Mouse (Mus musculus) neural tube, embryonic 10.5 days (tissue): ENCODE results near the gene AU040320.

Source experiments
- DNase-seq: peaks from one replicate; pipeline ENCODE4 v3.0.0-alpha.2; 2017; ENCODE audit warnings: low spot score; ENCODE audit errors: extremely low spot score

Gene AU040320

DNA sequence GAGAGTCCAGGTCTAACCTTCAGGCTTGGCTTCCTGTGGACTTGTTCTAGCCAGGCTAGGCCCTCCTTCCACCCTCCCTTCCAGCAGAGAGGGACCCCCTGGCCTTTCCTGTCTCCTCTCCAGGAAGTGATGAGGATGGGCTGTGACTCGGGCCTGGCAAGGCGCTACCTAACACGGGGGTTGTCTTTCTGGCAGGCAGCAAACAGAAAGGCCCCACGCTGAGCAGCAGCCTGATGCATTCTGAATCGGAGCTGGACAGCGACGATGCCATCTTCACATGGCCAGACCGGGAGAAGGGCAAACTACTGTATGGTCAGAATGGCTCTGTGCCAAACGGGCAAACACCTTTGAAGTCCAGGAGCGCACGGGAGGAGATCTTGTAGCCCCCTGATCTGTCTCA is 99.6 kb downstream of the AU040320 start:
- no peak for DNase-seq

DNA sequence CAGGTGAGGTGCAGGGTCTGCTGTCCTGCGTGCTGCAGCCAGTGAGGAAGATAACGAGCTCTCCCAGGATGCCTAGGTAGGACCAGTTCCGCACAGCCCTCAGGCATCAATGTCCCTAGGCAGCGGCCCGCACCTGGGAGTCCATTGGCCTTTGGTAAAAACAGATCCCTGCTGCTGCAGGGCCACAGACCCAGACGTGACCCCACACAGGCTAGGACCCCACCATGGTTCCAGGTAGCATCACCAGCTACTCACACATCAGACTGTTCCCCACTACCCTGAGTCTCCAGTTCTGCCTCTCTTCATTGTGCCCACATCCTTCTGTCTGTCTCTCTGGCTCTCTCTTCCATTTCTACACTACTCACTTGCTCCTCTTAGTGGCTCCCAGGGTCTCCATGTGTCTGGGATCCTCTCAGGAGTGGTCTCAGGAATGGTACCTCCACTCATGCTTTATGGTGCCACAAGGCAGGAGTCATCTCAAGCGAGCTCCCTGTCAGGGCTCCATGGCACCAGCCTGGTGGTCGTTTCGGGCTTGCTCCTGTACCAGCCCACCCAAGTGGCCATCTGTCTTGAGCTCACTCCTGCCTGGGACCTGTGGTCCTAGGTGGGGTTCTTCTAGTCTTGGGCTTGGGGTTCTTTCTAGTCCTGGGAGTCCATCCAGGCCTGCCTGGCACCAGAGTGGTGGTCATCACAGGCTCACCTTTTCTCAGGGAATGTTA is 107.1 kb downstream of the AU040320 start:
- no peak for DNase-seq

DNA sequence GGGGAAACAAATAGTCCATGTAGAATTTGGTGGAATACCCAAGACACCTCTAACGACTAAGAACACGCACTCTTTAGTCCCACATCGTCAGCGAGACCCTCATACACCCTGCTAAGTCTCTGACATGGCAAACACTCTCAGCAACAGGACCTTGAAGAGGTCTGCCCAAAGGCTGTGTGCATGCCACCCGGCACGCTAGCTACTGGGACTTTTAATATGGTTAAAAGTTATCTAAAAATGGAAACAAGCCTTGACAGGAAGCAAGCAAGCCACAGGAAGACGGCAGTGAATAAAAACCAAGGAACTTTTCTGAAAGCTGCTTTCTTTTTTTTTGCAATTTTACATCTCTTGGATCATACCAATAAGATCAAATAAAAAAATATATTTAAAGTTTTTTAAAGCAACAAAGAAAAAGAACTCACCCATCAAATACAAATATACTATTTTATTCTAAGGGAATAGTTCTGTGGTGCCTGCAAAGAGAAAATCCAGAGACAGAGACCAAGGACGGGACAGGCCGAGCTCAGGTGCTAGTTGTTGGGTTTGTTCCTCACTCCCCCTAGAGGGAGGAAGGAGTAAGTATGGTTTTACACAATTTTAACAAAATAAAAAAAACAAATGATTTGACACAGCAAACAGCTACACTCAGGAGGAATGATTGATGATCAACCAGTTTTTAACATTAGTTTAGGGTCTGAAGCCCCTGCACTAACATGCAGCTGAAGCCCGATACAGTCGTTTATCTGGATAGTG is 108.3 kb downstream of the AU040320 start:
- no peak for DNase-seq

DNA sequence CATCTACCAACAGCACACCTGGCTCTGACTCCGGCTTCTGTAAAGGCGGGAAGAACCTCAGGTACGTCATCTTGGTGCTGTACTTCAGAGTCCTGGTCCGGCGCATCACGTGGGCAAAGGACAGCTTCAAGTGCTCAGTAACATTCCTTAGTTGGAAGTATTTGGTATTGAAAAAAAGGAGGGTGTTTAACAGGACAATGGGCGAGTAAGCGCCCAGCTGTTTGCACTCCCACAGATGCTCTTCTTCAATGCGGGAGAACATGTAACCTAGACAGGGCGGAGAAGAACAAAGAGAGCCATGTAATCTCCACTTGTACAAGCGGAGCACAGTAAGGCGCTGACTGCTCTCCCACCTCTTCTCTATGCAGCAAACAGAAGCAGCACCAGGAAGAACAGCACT is 115.4 kb downstream of the AU040320 start:
- no peak for DNase-seq

DNA sequence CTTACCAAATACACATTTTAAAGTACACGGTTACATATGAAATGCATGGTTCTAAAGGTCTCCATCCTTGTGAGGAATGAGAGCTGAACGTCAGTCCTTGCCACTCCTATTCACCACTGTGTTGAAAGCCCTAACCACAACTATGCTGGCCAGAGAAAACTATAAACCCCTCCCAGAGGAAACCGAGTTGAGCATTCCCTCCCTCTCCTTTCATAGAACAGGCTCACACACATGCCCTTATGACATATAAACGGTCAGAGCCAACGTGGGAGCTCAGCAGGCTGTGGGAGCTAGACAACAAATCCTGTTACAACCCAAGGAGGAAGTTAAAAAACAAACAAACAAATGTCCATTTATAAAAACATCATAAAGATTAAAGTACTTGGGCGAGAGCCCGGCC is 119.4 kb downstream of the AU040320 start:
- no peak for DNase-seq

DNA sequence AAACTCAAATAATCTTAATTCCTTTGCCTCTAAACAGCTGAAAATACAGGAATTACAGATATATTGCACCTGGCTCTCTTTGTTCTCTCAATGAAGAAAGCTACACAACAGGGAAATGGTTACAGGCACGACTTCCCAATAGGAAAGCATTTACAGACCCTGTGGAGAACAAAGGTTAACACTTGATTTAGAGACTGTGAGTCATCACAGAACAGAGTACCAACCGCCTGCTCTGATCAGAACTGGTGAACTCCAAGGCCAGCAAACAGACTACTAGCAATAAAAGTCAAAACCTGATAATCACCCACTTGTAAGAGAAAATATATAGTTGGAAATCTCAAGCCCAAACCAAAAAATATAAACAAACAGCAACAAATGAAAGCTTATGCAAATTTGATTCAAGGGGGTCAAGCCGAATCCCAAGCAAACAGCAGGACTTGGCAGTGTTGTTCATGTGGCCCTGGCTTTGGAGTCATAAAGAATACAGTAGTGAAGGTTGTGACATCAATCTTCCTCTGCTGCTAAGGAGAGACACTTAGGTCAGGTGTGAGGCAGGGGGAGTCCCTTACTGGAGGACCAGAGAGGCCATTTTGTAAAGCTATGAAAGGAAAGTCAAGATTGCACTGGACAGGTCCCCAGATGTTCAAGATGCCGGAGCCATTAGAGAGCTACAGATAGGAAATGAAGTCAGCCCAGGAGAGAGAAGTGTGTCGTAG is 126.4 kb downstream of the AU040320 start:
- no peak for DNase-seq

DNA sequence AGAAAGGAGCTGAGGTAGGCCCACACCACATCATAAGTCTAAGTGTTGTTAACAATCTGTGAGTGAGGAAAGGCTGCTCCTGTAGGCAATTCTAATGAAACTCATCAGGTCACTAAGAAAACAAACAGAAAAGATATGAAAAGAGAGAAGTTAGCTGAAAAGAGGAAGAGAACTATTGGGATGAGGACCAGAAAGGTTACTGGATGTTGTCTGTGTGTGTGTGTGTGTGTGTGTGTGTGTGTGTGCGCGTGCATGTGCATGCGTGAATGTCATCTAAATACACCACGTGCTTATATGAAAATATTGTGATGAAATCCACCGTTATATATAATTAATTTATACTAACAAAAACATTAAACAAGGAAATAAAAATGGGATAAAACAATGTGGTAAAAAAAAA is 130.3 kb downstream of the AU040320 start:
- DNase-seq, result no peak

DNA sequence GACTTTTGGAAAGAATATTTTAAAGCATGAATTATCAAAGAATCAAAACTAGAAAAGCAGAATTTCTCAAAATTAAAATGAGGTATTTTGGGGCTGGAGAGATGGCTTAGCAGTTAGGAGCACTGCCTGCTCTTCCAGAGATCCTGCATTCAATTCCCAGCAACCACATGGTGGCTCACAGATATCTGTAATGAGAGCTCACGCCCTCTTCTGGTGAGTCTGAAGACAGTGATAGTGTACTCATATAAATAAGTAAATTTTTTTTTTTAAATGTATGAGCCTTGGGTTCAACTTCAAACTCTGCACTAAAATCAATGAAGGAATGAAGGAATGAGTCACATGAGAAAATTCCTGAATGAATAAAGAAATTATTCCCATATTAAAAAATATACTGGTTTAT is 132.6 kb downstream of the AU040320 start:
- no peak for DNase-seq

DNA sequence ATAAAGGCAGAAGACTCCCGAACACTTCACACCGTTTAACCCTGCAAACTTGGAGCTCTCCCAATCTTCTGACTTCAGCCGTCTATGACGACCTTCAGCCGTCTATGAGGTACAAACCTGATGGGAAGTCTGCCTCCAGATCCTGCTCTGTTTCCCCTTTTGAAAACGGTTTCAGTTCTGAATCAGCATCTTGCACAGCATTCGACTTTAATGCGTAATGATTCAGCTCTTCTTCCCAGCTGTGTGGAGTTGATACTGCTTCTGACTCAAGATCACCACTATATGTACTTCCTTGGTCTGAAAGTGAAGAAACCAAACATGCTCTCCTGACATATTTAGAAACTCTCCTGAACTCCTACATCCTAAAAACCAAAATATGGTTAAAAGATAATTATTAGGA is 136.5 kb downstream of the AU040320 start:
- no peak for DNase-seq
